Mouse (Mus musculus): Measurements from ENCODE around the gene Pdss2. TPM values are rescaled to one million over a fixed set of nuclear protein-coding genes. Genes with fewer than 3 reads are reported as not detected.

The Pdss2 gene
- polyA plus RNA-seq, 1 experiment from 2014 or later, result 4.4 TPM

DNA sequence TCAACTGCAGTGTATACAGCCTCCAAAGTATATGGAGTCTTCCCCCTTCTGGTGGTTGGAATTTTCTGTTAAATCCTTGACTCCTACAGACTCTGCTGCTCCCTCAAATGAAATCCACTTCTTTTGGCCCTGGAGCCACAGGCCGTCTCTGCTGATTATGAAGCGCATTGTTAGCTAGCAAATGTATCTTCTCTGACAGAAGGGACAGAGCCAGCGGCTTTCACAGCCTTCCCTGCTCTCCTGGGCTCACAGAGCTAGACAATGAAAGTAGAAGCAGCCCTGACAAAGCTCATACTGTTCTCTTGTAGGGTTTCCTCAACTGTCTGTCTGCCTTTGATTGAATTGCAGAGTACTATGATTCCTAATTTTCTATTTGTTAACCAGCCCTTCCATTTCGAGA, 51.1 kb downstream of the Pdss2 start:
- H3K36me3 ChIP-seq (ENCODE audit: inconsistent target), result no peaks in the 10 kb centered on the region
- no peak overlapping the region for H3K4me3 ChIP-seq (ENCODE audit: inconsistent target)
- H3K79me2 ChIP-seq (ENCODE audit: inconsistent target), result no peaks in the 10 kb centered on the region
- no peak overlapping the region for H3K27ac ChIP-seq
- WGBS (ENCODE audit: missing documents), result 98% methylated on average over 4 of the region's 4 CpGs

DNA sequence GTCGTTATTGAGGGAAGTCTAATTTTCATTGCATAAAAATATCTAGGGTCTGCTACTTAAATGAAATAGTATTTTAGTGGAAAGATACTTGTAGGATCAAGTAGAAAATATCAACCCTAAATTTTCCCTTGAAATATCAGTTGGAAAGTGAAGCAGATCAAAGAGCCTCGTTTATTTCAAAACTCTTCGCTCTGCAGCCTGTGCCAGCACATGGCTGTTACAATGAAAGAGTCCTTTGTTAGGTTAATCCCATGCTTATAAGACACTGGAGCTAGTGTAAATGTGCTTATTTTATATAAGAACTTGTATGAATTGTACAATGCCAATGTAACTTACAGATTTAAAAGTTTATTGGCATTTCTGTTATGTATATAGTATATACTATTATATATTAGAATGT, 51.8 kb downstream of the Pdss2 start:
- WGBS (ENCODE audit: missing documents), result 92% methylated on average over 3 of the region's 3 CpGs
- Histone ChIP-seq H3K79me2 (ENCODE audit: inconsistent target) (no peaks in the 10 kb centered on the region), H3K36me3 (ENCODE audit: inconsistent target) (no peaks in the 10 kb centered on the region)

DNA sequence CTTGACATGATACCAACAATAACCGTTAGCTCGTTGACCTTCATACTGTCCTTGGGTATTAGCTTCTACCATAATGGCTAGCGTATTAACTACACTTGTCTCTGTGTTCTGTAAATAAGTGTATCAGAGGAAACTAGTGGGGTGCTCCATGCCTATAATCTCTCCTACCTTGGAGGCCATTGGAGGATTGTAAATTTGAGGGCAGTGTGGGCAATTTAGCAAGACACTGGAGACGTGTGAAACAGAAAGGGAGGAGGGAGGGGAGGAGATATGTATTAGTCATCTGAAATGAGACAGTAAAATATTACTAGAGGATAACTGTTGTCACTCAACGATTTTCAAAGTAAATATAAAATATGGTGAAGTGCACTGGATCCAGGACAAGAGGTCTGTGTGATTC, 54.2 kb downstream of the Pdss2 start:
- no peak overlapping the region for H3K27ac ChIP-seq
- no peaks in the 10 kb centered on the region for H3K79me2 ChIP-seq (ENCODE audit: inconsistent target)
- H3K4me3 ChIP-seq (ENCODE audit: inconsistent target), result no peak overlapping the region
- WGBS (ENCODE audit: missing documents), result 77% methylated on average over 5 of the region's 5 CpGs
- no peaks in the 10 kb centered on the region for H3K36me3 ChIP-seq (ENCODE audit: inconsistent target)

More for the DNA sequence above, 51.8 kb downstream of the Pdss2 start:
- Histone ChIP-seq H3K4me3 (ENCODE audit: inconsistent target) (no peak overlapping the region), H3K27ac (no peak overlapping the region)

DNA sequence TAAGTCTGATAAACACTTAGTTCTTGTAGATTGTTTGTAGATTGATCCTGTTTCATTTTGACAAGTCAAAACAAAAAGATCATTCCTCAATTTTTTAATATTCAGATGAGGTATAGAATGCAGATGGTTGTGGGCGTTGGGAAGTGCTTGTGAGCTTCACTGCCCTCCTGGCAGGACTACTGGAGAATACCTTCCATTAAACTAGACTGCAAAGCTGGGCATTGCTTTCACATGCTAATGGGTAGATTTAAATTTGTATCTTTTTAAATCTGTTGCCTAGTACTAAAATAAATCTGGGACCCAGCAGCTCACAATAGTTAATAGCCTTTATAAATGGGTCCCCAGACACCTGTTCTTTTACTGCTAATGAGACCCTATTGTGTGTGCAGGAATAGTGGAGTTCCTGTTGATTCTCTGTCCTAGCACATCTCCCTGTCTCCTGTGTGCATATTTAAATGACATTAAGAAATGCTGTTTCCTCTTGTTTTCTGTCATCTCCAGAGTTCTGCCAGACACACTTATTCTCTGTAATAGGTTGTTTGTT, 54.9 kb downstream of the Pdss2 start:
- WGBS (ENCODE audit: missing documents), result 100% methylated on average over 1 of the region's 1 CpGs
- no peaks in the 10 kb centered on the region for H3K36me3 ChIP-seq (ENCODE audit: inconsistent target)
- no peak overlapping the region for H3K27ac ChIP-seq
- no peaks in the 10 kb centered on the region for H3K79me2 ChIP-seq (ENCODE audit: inconsistent target)
- no peak overlapping the region for H3K4me3 ChIP-seq (ENCODE audit: inconsistent target)

DNA sequence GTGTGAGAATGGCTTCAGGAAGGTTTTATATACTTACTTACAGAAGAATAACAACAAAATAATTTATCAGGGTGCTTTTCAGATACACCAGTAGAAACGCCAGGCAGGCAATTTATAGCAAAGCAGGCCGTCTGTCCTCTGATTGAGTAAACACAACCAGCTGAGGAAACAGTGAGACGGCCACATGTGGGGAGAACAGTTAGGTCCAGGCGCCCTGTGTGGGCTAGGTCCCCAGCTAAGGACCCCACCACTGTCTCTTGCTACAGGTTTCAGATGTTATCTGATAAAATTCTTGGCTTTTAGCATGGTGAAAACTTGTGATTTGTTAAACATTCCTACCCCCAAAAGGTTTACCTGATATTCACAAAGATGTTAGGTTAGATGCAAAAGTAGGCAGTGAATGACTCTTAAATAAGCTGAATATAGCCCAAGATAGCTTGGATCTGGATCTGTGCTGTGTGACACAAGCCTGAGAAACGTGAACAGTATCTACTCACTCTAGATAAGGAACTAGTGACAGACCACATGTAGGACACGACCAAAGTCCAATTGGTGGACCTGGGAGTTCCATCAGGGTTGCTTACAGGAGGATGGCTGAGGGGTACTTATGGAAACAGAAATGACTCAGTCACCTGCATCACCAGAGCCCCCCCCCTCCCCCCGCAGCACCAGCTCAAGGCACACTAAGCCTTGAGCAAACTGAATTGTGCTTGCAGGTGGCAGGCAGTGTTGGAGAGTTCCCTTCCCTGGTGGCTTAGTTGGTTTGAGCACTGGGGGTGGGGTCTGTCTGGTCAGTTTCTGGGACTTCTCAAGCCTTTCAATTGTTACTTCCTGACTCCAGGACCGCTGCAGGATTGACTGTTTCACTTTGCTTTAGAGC, 56.2 kb downstream of the Pdss2 start:
- Histone ChIP-seq H3K27ac (no peak overlapping the region), H3K79me2 (ENCODE audit: inconsistent target) (no peaks in the 10 kb centered on the region), H3K4me3 (ENCODE audit: inconsistent target) (no peak overlapping the region), H3K36me3 (ENCODE audit: inconsistent target) (no peaks in the 10 kb centered on the region)
- WGBS (ENCODE audit: missing documents), result 92% methylated on average over 7 of the region's 8 CpGs

DNA sequence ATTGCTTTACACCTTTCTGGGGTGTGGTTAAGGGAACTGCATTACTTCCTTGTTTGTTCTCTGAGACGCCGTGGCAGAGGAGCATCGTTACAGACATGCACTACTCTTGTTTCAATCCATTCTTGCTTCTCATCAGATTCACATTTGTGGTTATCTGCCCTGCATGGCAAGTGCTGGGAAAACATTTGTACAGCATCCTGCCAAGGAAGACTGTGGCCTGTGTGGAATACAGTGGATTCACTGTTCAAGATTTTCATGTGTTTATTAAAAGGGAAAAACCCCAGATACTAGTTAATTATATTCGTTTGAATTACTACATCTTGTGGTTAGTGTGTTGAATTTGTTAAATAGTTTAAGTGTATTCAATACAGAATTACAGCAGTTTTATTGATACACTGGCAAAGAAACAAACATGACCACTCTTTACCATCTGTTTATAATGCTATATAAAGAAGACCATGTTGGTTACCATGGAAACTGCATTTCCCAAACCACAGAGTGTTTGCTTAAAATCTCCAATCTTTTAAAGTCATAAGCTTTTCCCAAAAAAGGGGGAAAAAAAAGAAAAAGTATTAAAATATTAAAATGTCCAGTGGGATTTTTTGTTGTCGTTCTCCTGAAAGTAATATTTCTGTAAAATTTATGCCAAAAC, 58.5 kb downstream of the Pdss2 start:
- H3K4me3 ChIP-seq (ENCODE audit: inconsistent target), result no peak overlapping the region
- 68% methylated on average over 5 of the region's 5 CpGs for WGBS (ENCODE audit: missing documents)
- no peaks in the 10 kb centered on the region for H3K79me2 ChIP-seq (ENCODE audit: inconsistent target)
- no peaks in the 10 kb centered on the region for H3K36me3 ChIP-seq (ENCODE audit: inconsistent target)
- no peak overlapping the region for H3K27ac ChIP-seq

DNA sequence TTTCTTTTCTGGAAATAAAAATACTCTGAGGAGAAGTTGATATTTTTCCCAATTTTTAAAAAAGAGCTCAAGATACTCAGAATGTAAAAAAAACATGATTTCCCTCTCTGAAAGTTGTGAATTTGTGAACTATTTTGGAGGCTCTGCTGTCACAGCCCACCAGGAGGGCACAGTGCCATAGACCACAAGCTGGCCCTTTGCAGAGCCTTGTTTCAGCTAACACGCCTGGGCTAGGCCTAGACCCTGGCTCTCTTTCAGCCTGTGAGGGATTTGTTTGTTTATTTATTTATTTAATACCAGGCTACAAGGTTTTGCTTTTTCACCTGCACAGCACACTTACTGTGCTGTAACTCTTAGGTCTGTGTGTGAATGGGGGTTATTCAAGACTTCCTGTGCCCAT, 64.3 kb downstream of the Pdss2 start:
- no peaks in the 10 kb centered on the region for H3K79me2 ChIP-seq (ENCODE audit: inconsistent target)
- H3K4me3 ChIP-seq (ENCODE audit: inconsistent target), result no peak overlapping the region
- WGBS (ENCODE audit: missing documents), result 71% methylated on average over 1 of the region's 1 CpGs
- no peak overlapping the region for H3K27ac ChIP-seq
- H3K36me3 ChIP-seq (ENCODE audit: inconsistent target), result no peaks in the 10 kb centered on the region

DNA sequence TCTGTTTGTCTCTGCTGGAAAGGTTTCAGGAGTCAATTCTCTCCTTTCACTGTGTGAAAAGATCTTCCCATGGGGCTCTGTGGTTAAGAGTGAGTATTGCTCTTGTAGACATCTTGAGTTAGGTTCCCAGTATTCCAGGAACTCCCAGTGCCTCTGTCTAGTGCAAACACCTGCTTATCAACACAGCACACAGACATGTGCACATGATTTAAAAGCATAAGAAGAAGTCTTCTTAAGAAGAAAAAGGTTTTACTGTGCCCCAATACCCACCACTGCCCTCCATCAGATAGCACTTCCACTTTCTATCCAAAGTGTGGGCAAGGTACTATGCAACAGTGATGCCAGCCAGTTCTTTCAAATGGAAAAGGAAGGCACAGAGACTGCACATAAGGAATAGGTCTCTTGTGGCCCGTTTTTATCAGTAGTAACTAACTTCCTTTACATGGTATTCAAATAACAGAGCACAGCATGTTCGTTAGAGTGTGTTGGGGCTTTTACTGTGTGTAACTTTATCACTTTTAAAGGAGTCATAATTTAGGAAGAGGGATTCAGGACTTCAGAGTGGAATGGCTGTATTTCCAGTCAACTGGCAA, 69.4 kb downstream of the Pdss2 start:
- Histone ChIP-seq H3K79me2 (ENCODE audit: inconsistent target) (no peaks in the 10 kb centered on the region), H3K27ac (no peak overlapping the region), H3K4me3 (ENCODE audit: inconsistent target) (no peak overlapping the region), H3K36me3 (ENCODE audit: inconsistent target) (no peaks in the 10 kb centered on the region)
- 68% methylated on average over 2 of the region's 2 CpGs for WGBS (ENCODE audit: missing documents)

DNA sequence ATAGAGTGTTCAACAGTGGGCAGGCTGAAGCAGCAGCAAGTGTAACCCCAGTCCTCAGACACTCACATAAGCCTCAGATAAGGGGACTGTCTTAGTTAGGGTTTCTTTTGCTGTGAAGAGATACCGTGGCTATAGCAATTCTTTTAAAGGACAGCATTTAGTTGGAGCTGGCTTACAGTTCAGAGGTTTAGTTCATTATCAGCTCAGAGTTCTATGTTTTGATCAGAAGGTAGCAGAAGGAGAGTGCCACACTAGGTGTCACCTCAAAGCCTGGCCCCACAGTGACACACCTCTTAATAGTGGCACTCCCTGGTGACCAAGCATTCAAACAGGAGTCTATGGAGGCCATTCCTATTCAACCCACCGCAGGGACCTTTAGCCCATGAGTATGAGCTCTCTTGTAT, 70.0 kb downstream of the Pdss2 start:
- WGBS (ENCODE audit: missing documents), result 89% methylated on average over 2 of the region's 2 CpGs
- H3K27ac ChIP-seq, result no peak overlapping the region

DNA sequence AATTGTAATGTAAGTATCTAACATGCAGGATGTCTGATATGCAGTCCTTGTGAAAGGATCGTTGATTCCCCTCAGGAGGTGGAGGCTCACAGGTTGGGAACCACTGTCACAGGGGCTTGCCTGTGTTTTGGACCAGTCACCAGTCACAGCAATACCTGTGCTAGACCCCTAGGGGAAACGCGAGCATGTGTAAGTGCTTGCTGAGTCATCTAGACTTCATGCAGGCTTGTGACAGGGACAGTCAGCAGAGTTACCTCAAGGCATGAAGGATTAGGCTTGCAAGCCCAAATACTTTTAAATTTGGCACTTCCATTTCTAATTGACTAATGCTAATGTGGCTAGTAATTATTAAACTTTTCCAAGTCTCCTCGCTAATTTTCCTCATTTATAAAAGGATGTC, 71.2 kb downstream of the Pdss2 start:
- Histone ChIP-seq H3K79me2 (ENCODE audit: inconsistent target) (no peaks in the 10 kb centered on the region), H3K36me3 (ENCODE audit: inconsistent target) (no peaks in the 10 kb centered on the region), H3K27ac (no peak overlapping the region), H3K4me3 (ENCODE audit: inconsistent target) (no peak overlapping the region)
- WGBS (ENCODE audit: missing documents), result 57% methylated on average over 4 of the region's 4 CpGs

More for the DNA sequence above, 70.0 kb downstream of the Pdss2 start:
- Histone ChIP-seq H3K4me3 (ENCODE audit: inconsistent target) (no peak overlapping the region), H3K36me3 (ENCODE audit: inconsistent target) (no peaks in the 10 kb centered on the region), H3K79me2 (ENCODE audit: inconsistent target) (no peaks in the 10 kb centered on the region)

DNA sequence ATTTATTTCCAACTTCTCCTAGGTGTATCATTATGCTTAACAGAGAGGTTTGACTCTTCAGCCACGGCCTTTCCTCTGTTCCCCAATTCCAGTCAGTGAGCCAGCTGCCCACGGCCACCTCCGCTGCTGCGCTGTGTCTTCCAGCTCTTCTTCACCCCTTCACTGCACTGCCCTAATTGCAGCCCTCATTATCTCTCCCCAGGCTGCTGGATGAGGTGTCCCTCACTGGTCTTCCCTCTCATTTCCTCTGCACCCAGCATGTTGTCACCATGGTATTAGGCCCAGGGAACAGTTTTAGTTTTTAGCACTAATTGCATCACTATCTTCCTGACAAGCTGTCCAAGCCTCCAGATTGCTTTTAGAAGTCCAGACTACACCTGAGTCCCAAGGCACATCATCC, 73.0 kb downstream of the Pdss2 start:
- Histone ChIP-seq H3K79me2 (ENCODE audit: inconsistent target) (no peaks in the 10 kb centered on the region), H3K4me3 (ENCODE audit: inconsistent target) (no peak overlapping the region), H3K36me3 (ENCODE audit: inconsistent target) (no peaks in the 10 kb centered on the region), H3K27ac (no peak overlapping the region)
- 98% methylated on average over 4 of the region's 4 CpGs for WGBS (ENCODE audit: missing documents)

DNA sequence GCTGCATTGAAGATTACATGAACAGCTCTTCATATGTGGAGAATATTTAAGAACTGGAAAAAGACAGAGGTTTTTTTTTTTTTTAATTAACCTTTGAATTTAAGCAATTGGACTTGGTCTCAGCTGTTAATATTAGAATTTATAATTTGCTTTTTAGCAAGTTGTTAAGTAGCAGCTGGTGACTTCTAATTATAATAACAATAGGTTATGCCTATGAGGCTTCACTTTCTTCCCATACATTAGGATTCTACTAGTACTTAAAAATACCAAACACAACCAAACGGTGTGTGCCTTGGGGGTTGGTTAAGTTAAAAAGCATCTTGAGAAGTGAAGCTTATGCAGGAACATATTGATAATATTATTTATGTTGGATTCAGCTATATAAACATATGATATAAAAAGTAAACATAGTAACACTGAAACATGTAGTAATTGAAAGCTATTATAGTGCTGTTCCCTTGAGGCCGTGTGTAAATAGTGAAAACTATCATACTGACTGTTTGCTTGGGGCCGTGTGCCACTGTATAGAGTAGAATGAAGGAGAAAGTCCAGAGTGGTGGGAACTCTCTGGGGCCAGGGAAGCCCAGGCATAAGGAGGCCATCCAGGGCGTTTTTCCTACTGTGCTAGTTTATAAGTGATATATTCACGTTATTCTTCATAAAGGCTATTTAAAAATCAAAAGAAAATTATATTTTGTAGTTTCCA, 87.0 kb downstream of the Pdss2 start:
- Histone ChIP-seq H3K36me3 (ENCODE audit: inconsistent target) (no peaks in the 10 kb centered on the region), H3K79me2 (ENCODE audit: inconsistent target) (no peaks in the 10 kb centered on the region), H3K4me3 (ENCODE audit: inconsistent target) (no peak overlapping the region), H3K27ac (no peak overlapping the region)
- WGBS (ENCODE audit: missing documents), result 98% methylated on average over 5 of the region's 5 CpGs

DNA sequence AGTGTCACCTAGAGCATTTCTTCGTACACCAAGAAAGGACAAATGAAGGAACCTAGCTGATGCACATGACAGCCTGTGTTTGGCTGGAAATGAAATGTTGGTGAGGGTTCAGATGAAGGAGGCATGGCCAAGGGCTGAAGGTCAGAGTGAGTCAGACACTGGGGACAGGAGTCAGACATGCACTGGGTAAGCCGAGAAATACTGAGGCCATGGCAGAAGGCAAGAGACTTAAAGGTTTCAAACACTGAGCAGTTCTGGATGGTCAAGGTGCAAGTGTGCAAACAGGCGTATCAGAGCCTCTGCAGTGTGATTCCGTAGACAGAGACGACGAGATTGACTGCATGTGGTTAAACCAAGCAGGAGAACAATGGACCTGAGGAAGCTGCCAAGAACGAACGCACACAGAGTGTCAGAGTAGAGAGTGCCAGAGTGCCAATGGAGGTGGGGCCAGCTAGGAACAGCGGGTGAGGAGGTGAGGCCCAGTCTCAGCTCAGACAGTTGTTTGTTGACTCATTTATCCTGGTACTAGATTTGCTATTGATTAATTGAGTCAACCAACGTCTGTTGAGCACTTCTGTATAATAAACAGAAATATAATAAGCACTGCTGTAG, 89.6 kb downstream of the Pdss2 start:
- H3K27ac ChIP-seq, result no peak overlapping the region
- no peaks in the 10 kb centered on the region for H3K36me3 ChIP-seq (ENCODE audit: inconsistent target)
- no peak overlapping the region for H3K4me3 ChIP-seq (ENCODE audit: inconsistent target)
- no peaks in the 10 kb centered on the region for H3K79me2 ChIP-seq (ENCODE audit: inconsistent target)
- 85% methylated on average over 10 of the region's 10 CpGs for WGBS (ENCODE audit: missing documents)

DNA sequence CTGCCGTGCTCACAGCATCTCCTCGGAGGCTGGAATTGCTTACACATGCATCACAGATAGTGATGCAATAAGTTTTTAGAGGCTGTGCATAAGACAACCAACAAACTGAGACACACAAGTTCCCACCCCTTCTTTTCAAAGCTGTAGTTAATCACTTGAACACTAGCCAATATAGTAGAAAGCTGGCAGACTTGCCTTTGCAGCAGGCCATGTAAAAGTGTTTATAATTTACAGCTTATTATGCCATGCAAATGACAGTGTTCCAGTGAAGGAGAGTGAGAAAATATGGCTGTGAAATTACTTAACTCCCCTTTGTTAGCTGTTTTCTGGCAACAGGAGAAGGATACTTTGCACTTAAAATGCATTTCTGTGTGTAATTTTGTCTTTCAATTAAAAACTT, 90.9 kb downstream of the Pdss2 start:
- H3K79me2 ChIP-seq (ENCODE audit: inconsistent target), result no peaks in the 10 kb centered on the region
- no peak overlapping the region for H3K27ac ChIP-seq
- H3K36me3 ChIP-seq (ENCODE audit: inconsistent target), result no peaks in the 10 kb centered on the region
- WGBS (ENCODE audit: missing documents), result 82% methylated on average over 2 of the region's 2 CpGs
- H3K4me3 ChIP-seq (ENCODE audit: inconsistent target), result no peak overlapping the region

Measured in macrophage (primary cell).